ENCODE assay signal across 25 mouse cellular contexts in genomic region chr9:117570240-117570821, GRCm38 (mm10). TPM values are rescaled to one million over a fixed set of nuclear protein-coding genes. Genes with fewer than 3 reads are reported as not detected.
DNase-seq lines count a peak whose midpoint lies in the region; ATAC-seq and TF ChIP-seq lines count a peak whose summit lies in the region.
"Had no signal": no experiment of that assay in that cellular context is flagged by ENCODE, and none has a peak within 500 bp of the region (broad histone marks: within the 10 kb centered on the region; RNA-seq: fewer than 3 reads in every experiment).

No protein-coding gene starts in this region.

- H3K36me3 ChIP-seq in heart, embryonic 12.5 days, result no peaks in the 10 kb centered on the region
- no peaks in the 10 kb centered on the region for H3K36me3 ChIP-seq in intestine, embryonic 14.5 days (ENCODE audit: control insufficient read depth, insufficient read depth, low read length)
- H3K36me3 ChIP-seq in intestine, postnatal 0 days (ENCODE audit: control insufficient read depth, insufficient read depth), result no peaks in the 10 kb centered on the region
- no peaks in the 10 kb centered on the region for H3K36me3 ChIP-seq in embryonic facial prominence, embryonic 15.5 days
- no peaks in the 10 kb centered on the region for H3K36me3 ChIP-seq in stomach, embryonic 16.5 days (ENCODE audit: control insufficient read depth, insufficient read depth, low read length)
- H3K36me3 ChIP-seq: forebrain, embryonic 12.5 days; liver, embryonic 15.5 days; midbrain, embryonic 15.5 days; neural tube, embryonic 12.5 days had no signal

- H3K27ac ChIP-seq in heart, embryonic 12.5 days (ENCODE audit: poor library complexity, severe bottlenecking), result 0 out of 2 replicates have a peak overlapping the region, but pooled peaks have one; percentile 12
- H3K27ac ChIP-seq in intestine, embryonic 14.5 days (ENCODE audit: low read depth), result no peak overlapping the region; the same call in 1 of the 2 replicates
- H3K27ac ChIP-seq in intestine, postnatal 0 days (ENCODE audit: low read depth, low read length), result no peak overlapping the region
- H3K27ac ChIP-seq in embryonic facial prominence, embryonic 15.5 days (replicated peaks), result peak overlapping the region; percentile 44; the same call in 1 of the 2 replicates
- peak overlapping the region; percentile 62 for H3K27ac ChIP-seq in stomach, embryonic 16.5 days (ENCODE audit: low read length)
- H3K27ac ChIP-seq: forebrain, embryonic 12.5 days; layer of hippocampus, adult 2 months; liver, embryonic 15.5 days; macrophage; midbrain, embryonic 15.5 days; neural tube, embryonic 12.5 days had no signal

- H3K9ac ChIP-seq in heart, embryonic 12.5 days, result no peak overlapping the region
- H3K9ac ChIP-seq in intestine, embryonic 14.5 days (ENCODE audit: low read length), result no peak overlapping the region
- no peak overlapping the region for H3K9ac ChIP-seq in intestine, postnatal 0 days (ENCODE audit: low read depth, low read length)
- H3K9ac ChIP-seq in embryonic facial prominence, embryonic 15.5 days, result no peak overlapping the region
- H3K9ac ChIP-seq in stomach, embryonic 16.5 days (ENCODE audit: low read length), result no peak overlapping the region
- H3K9ac ChIP-seq: forebrain, embryonic 12.5 days; liver, embryonic 15.5 days; midbrain, embryonic 15.5 days; neural tube, embryonic 12.5 days had no signal

- WGBS in heart, embryonic 12.5 days, result 59% methylated on average over 7 of the region's 7 CpGs
- 71% methylated on average over 7 of the region's 7 CpGs for WGBS in intestine, embryonic 14.5 days
- WGBS in intestine, postnatal 0 days, result 73% methylated on average over 7 of the region's 7 CpGs
- 73% methylated on average over 7 of the region's 7 CpGs for WGBS in embryonic facial prominence, embryonic 15.5 days
- WGBS in stomach, embryonic 16.5 days, result 61% methylated on average over 7 of the region's 7 CpGs

- no peak for TF ChIP-seq CTCF in intestine, postnatal 0 days (IDR thresholded peaks at IDR 0.05; ENCODE audit: low read depth)

- peak; percentile 59 for ATAC-seq in heart, embryonic 12.5 days (ENCODE audit: insufficient number of reproducible peaks, low FRiP score)
- ATAC-seq in intestine, embryonic 14.5 days (replicated peaks; ENCODE audit: low FRiP score, low TSS enrichment, low read depth), result no peak; the same call in 1 of the 2 replicates
- no peak for ATAC-seq in intestine, postnatal 0 days
- ATAC-seq in embryonic facial prominence, embryonic 15.5 days (ENCODE audit: insufficient number of reproducible peaks, low FRiP score, low TSS enrichment, low read depth), result no peak
- ATAC-seq in stomach, embryonic 16.5 days (ENCODE audit: insufficient read depth, low FRiP score), result peak; percentile 63; the same call in 1 of the 2 replicates
- ATAC-seq: CD4-positive, CD25-positive, alpha-beta regulatory T cell, adult 4 months; midbrain, embryonic 15.5 days had no signal

- no peak overlapping the region for H3K4me2 ChIP-seq in heart, embryonic 12.5 days
- no peak overlapping the region for H3K4me2 ChIP-seq in intestine, embryonic 14.5 days (ENCODE audit: low read length)
- no peak overlapping the region for H3K4me2 ChIP-seq in intestine, postnatal 0 days (replicated peaks; ENCODE audit: low read depth)
- no peak overlapping the region for H3K4me2 ChIP-seq in embryonic facial prominence, embryonic 15.5 days (replicated peaks)
- H3K4me2 ChIP-seq in stomach, embryonic 16.5 days (ENCODE audit: low read depth, low read length), result no peak overlapping the region
- H3K4me2 ChIP-seq: forebrain, embryonic 12.5 days; liver, embryonic 15.5 days; midbrain, embryonic 15.5 days; neural tube, embryonic 12.5 days had no signal

- H3K4me3 ChIP-seq in heart, embryonic 12.5 days, result no peak overlapping the region
- no peak overlapping the region for H3K4me3 ChIP-seq in intestine, embryonic 14.5 days (ENCODE audit: low read depth, low read length)
- H3K4me3 ChIP-seq in intestine, postnatal 0 days (ENCODE audit: low read depth, low read length), result no peak overlapping the region
- H3K4me3 ChIP-seq in embryonic facial prominence, embryonic 15.5 days (replicated peaks), result no peak overlapping the region
- H3K4me3 ChIP-seq in stomach, embryonic 16.5 days (replicated peaks; ENCODE audit: low read length), result no peak overlapping the region
- H3K4me3 ChIP-seq: erythroblast, embryonic 14.5 days; forebrain, embryonic 12.5 days; layer of hippocampus, adult 2 months; liver, embryonic 15.5 days; midbrain, embryonic 15.5 days; neural tube, embryonic 12.5 days had no signal

- H3K4me1 ChIP-seq in heart, embryonic 12.5 days (replicated peaks), result 0 out of 2 replicates have a peak, but pooled peaks cover 4% of the 10 kb centered on the region
- H3K4me1 ChIP-seq in intestine, embryonic 14.5 days (replicated peaks; ENCODE audit: control insufficient read depth, insufficient read depth, low read length), result peaks cover 4% of the 10 kb centered on the region; the same call in 1 of the 2 replicates
- 0 out of 2 replicates have a peak, but pooled peaks cover 4% of the 10 kb centered on the region for H3K4me1 ChIP-seq in intestine, postnatal 0 days (replicated peaks; ENCODE audit: control insufficient read depth, insufficient read depth, low read length)
- H3K4me1 ChIP-seq in embryonic facial prominence, embryonic 15.5 days, result no peaks in the 10 kb centered on the region; the same call in 1 of the 2 replicates
- peaks cover 6% of the 10 kb centered on the region; the same call in 1 of the 2 replicates for H3K4me1 ChIP-seq in stomach, embryonic 16.5 days (ENCODE audit: control insufficient read depth, insufficient read depth, low read length)
- H3K4me1 ChIP-seq: forebrain, embryonic 12.5 days; liver, embryonic 15.5 days; midbrain, embryonic 15.5 days; neural tube, embryonic 12.5 days had no signal

- no peaks in the 10 kb centered on the region for H3K27me3 ChIP-seq in heart, embryonic 12.5 days (replicated peaks)
- H3K27me3 ChIP-seq in intestine, embryonic 14.5 days (replicated peaks; ENCODE audit: control insufficient read depth, insufficient read depth, low read length), result no peaks in the 10 kb centered on the region
- H3K27me3 ChIP-seq in intestine, postnatal 0 days (replicated peaks; ENCODE audit: control insufficient read depth, insufficient read depth, low read length), result no peaks in the 10 kb centered on the region
- H3K27me3 ChIP-seq in embryonic facial prominence, embryonic 15.5 days, result no peaks in the 10 kb centered on the region
- no peaks in the 10 kb centered on the region for H3K27me3 ChIP-seq in stomach, embryonic 16.5 days (ENCODE audit: control insufficient read depth, insufficient read depth, low read length)
- H3K27me3 ChIP-seq: forebrain, embryonic 12.5 days; liver, embryonic 15.5 days; midbrain, embryonic 15.5 days; neural tube, embryonic 12.5 days had no signal

- no peak for DNase-seq in heart, adult 18-20 months
- DNase-seq in intestine, embryonic 14.5 days (ENCODE audit: low spot score), result peak; percentile 50
- no peak for DNase-seq in urinary bladder, postnatal 14 days (ENCODE audit: low spot score)
- DNase-seq: cerebellum, adult 9-11 months; gastrocnemius, postnatal 25 days; kidney, postnatal 25 days; liver; retina, postnatal 1 day; right cerebral cortex, postnatal 25 days; spleen, adult 18-20 months; thymus, adult 18-20 months; thymus, postnatal 36 days had no signal

- H3K9me3 ChIP-seq in heart, embryonic 12.5 days (replicated peaks), result no peaks in the 10 kb centered on the region
- no peaks in the 10 kb centered on the region for H3K9me3 ChIP-seq in intestine, embryonic 14.5 days (ENCODE audit: control insufficient read depth, low read length)
- no peaks in the 10 kb centered on the region for H3K9me3 ChIP-seq in intestine, postnatal 0 days (ENCODE audit: control insufficient read depth)
- H3K9me3 ChIP-seq in embryonic facial prominence, embryonic 15.5 days (replicated peaks), result no peaks in the 10 kb centered on the region
- H3K9me3 ChIP-seq in stomach, embryonic 16.5 days (replicated peaks; ENCODE audit: control insufficient read depth, low read length), result no peaks in the 10 kb centered on the region
- H3K9me3 ChIP-seq: forebrain, embryonic 12.5 days; liver, embryonic 15.5 days; midbrain, embryonic 15.5 days; neural tube, embryonic 12.5 days had no signal

RNA-seq across cellular contexts. Expression of gene Rbms3, which starts 59.4 kb away (rescaled TPM):
- polyA plus RNA-seq in heart, embryonic 12.5 days (2016; fragmentation: Nextera tagmentation; extraction: Ambion mirVana), result 42.2 and 44.8 TPM in 2 replicates
- 1 to 10 TPM; 7.3 to 9.5 TPM for total RNA-seq in heart, adult 18-20 months (2021)
- polyA plus RNA-seq in intestine, embryonic 14.5 days (2014; fragmentation: Nextera tagmentation; extraction: Ambion mirVana), result 68.6 and 75.3 TPM in 2 replicates
- 13.1 and 14.4 TPM in 2 replicates for polyA plus RNA-seq in intestine, postnatal 0 days (2015; fragmentation: Nextera tagmentation; extraction: Ambion mirVana)
- polyA plus RNA-seq in embryonic facial prominence, embryonic 15.5 days (2015; fragmentation: Nextera tagmentation; extraction: Ambion mirVana), result 84.3 and 90.0 TPM in 2 replicates
- 72.1 and 76.1 TPM in 2 replicates for polyA plus RNA-seq in stomach, embryonic 16.5 days (2015; fragmentation: Nextera tagmentation; extraction: Ambion mirVana)
- total RNA-seq: common myeloid progenitor, adult 5-6 weeks had no signal
- polyA plus RNA-seq: erythroblast, embryonic 14.5 days; macrophage had no signal

Comparison
In these comparisons a context has a peak if more than half of its experiments do, and no peak if none do; other contexts are left out.
1. ATAC-seq: peak in heart, embryonic 12.5 days (single experiment) and stomach, embryonic 16.5 days (single experiment); none in intestine, embryonic 14.5 days (single experiment), intestine, postnatal 0 days (single experiment) and embryonic facial prominence, embryonic 15.5 days (single experiment).
2. H3K27ac ChIP-seq: peak in heart, embryonic 12.5 days (single experiment), embryonic facial prominence, embryonic 15.5 days (single experiment) and stomach, embryonic 16.5 days (single experiment); none in intestine, embryonic 14.5 days (single experiment) and intestine, postnatal 0 days (single experiment).